8 mouse cellular contexts compared by ENCODE assay signal in genomic region chr9:72155250-72156138, GRCm38 (mm10). TPM values are rescaled to one million over a fixed set of nuclear protein-coding genes. Genes with fewer than 3 reads are reported as not detected.
DNase-seq lines count a peak whose midpoint lies in the region; ATAC-seq and TF ChIP-seq lines count a peak whose summit lies in the region.

No protein-coding gene starts in this region.

- H3K9ac ChIP-seq in liver, embryonic 11.5 days (ENCODE audit: low read depth, low read length), result no peak overlapping the region
- H3K9ac ChIP-seq in liver, postnatal 0 days (replicated peaks), result no peak overlapping the region

- no peak overlapping the region for H3K4me3 ChIP-seq in liver, embryonic 11.5 days (ENCODE audit: low read depth, low read length)
- peak overlapping the region; percentile 43 for H3K4me3 ChIP-seq in hindbrain, embryonic 10.5 days
- H3K4me3 ChIP-seq in liver, postnatal 0 days (ENCODE audit: low read depth, low read length), result no peak overlapping the region

- no peaks in the 10 kb centered on the region for H3K9me3 ChIP-seq in liver, embryonic 11.5 days (ENCODE audit: control insufficient read depth, low read length)
- H3K9me3 ChIP-seq in hindbrain, embryonic 10.5 days, result no peaks in the 10 kb centered on the region
- no peaks in the 10 kb centered on the region for H3K9me3 ChIP-seq in liver, postnatal 0 days (ENCODE audit: low read length)

- H3K27me3 ChIP-seq in liver, embryonic 11.5 days (replicated peaks; ENCODE audit: control insufficient read depth, insufficient read depth, low read length), result no peaks in the 10 kb centered on the region
- H3K27me3 ChIP-seq in hindbrain, embryonic 10.5 days (ENCODE audit: insufficient read depth, poor library complexity, severe bottlenecking), result no peaks in the 10 kb centered on the region; the same call in 1 of the 2 replicates
- no peaks in the 10 kb centered on the region for H3K27me3 ChIP-seq in liver, postnatal 0 days (ENCODE audit: insufficient read depth, low read length)

- no peaks in the 10 kb centered on the region for H3K36me3 ChIP-seq in liver, embryonic 11.5 days (ENCODE audit: control insufficient read depth, insufficient read depth, low read length)
- no peaks in the 10 kb centered on the region for H3K36me3 ChIP-seq in hindbrain, embryonic 10.5 days
- no peaks in the 10 kb centered on the region for H3K36me3 ChIP-seq in liver, postnatal 0 days (replicated peaks; ENCODE audit: insufficient read depth, low read length)

- no peak for TF ChIP-seq CTCF in liver, postnatal 0 days (IDR thresholded peaks at IDR 0.05; ENCODE audit: low read depth)

- WGBS in liver, embryonic 11.5 days, result 52% methylated on average over 21 of the region's 21 CpGs
- 18% methylated on average over 21 of the region's 21 CpGs for WGBS in hindbrain, embryonic 10.5 days
- 23% methylated on average over 21 of the region's 21 CpGs for WGBS in liver, postnatal 0 days (ENCODE audit: insufficient replicate concordance)

- H3K27ac ChIP-seq in liver, embryonic 11.5 days (ENCODE audit: low read depth, low read length), result no peak overlapping the region
- H3K27ac ChIP-seq in hindbrain, embryonic 10.5 days, result peak overlapping the region; percentile 71
- no peak overlapping the region for H3K27ac ChIP-seq in liver, postnatal 0 days (ENCODE audit: low read depth)

- no peak for TF ChIP-seq EP300 in liver, postnatal 0 days (IDR thresholded peaks at IDR 0.05; ENCODE audit: low read depth)

- H3K4me2 ChIP-seq in liver, embryonic 11.5 days, result peak overlapping the region; percentile 36
- peak overlapping the region; percentile 59 for H3K4me2 ChIP-seq in liver, postnatal 0 days (ENCODE audit: low read depth, low read length)

- DNase-seq in liver, embryonic 11.5 days (ENCODE audit: low spot score), result no peak
- DNase-seq in liver, result no peak
- peak; percentile 45 for DNase-seq in embryo, embryonic 10 days (ENCODE audit: low spot score)
- peak; percentile 31 for DNase-seq in hindbrain, embryonic 10.5 days (ENCODE audit: low spot score)
- DNase-seq in liver, postnatal 0 days, result no peak
- no peak for DNase-seq in urinary bladder, adult 18-20 months (ENCODE audit: low spot score in 2 of 2)
- DNase-seq in kidney, adult 11 months, result no peak

- no peaks in the 10 kb centered on the region for H3K4me1 ChIP-seq in liver, embryonic 11.5 days (replicated peaks; ENCODE audit: control insufficient read depth, insufficient read depth, low read length)
- H3K4me1 ChIP-seq in hindbrain, embryonic 10.5 days (replicated peaks), result peaks cover 16% of the 10 kb centered on the region
- no peaks in the 10 kb centered on the region for H3K4me1 ChIP-seq in liver, postnatal 0 days (ENCODE audit: insufficient read depth)

- no peak for ATAC-seq in liver, embryonic 11.5 days (replicated peaks; ENCODE audit: low FRiP score)
- ATAC-seq in liver, postnatal 0 days, result no peak
- ATAC-seq in inflammation-experienced regulatory T-cells, adult 6 months, result no peak

RNA-seq across cellular contexts. Expression of gene Tcf12, which starts 43.8 kb away (rescaled TPM):
- polyA plus RNA-seq in liver, embryonic 11.5 days (2014; fragmentation: Nextera tagmentation; extraction: Ambion mirVana), result 37.0 and 37.2 TPM in 2 replicates
- 138 and 144 TPM in 2 replicates for polyA plus RNA-seq in hindbrain, embryonic 10.5 days (2016; fragmentation: Nextera tagmentation; extraction: Ambion mirVana)
- polyA plus RNA-seq in liver, postnatal 0 days (2015; fragmentation: Nextera tagmentation; extraction: Ambion mirVana), result 7.1 and 8.3 TPM in 2 replicates
- polyA plus RNA-seq in inflammation-experienced regulatory T-cells, adult 6 months (2017; shearing (Covaris generic)), result 10 to 100 TPM; 19.9 to 44.4 (median 40.1) TPM

Comparison
In these comparisons a context has a peak if more than half of its experiments do, and no peak if none do; other contexts are left out.
1. DNase-seq: peak in embryo, embryonic 10 days (single experiment) and hindbrain, embryonic 10.5 days (single experiment); none in liver, embryonic 11.5 days (single experiment), liver (single experiment), liver, postnatal 0 days (single experiment), urinary bladder, adult 18-20 months (0 of 2) and kidney, adult 11 months (single experiment).